Mouse (Mus musculus) brain, adult 2 months (tissue): ENCODE data around the gene Hist1h2bk.

Experiments
- DNase-seq: peaks from one replicate; pipeline ENCODE4 v3.0.0; 2011; ENCODE audit warnings: low read depth, low spot score

Hist1h2bk gene

DNA sequence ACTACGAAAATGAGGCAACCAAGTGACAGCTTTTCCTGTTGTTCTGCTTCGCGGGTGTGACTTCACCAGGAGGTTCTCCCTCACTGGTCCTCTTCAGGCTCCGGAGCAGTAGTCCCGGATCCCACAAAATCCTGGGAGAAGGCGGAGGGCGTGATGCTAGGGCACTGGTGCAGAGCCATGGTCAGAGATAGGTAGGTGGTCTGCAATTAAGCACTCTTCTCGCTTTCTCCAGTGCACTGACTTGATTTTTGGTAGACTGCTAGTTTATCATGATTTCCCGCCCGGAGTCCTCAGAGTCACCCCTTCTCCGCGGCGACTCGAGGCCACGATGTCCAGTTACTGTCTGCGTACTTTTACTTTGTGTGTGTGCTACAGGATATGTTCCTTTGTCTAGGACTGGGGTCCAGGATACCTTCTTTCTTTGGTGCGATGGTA is 21.2 kb upstream of the Hist1h2bk start:
- DNase-seq = no peak

GRCm38 (mm10) chr13:22015479-22016450 is 19.9 kb upstream of the Hist1h2bk start:
- DNase-seq = peak; percentile 74

GRCm38 (mm10) chr13:22019934-22020835 is 15.5 kb upstream of the Hist1h2bk start:
- DNase-seq = no peak

DNA sequence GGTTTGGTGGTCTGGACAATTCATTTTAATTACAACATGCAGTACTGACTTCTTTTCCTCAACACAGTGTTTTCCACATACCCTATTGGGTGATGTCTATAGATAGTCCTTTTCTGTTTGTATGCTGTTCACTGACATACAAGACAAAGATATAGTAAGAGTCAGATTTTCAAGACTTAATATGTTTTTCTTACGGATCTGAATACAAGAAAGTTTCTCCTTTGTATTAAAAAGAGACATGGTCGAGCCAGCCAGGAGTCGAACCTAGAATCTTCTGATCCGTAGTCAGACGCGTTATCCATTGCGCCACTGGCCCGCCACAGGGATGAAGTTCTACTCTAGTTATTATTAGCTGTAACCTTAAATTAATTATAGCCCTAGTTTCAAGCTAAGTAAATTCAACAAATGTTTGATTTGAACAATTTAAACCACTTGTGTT is 14.8 kb upstream of the Hist1h2bk start:
- DNase-seq = peak; percentile 20

DNA sequence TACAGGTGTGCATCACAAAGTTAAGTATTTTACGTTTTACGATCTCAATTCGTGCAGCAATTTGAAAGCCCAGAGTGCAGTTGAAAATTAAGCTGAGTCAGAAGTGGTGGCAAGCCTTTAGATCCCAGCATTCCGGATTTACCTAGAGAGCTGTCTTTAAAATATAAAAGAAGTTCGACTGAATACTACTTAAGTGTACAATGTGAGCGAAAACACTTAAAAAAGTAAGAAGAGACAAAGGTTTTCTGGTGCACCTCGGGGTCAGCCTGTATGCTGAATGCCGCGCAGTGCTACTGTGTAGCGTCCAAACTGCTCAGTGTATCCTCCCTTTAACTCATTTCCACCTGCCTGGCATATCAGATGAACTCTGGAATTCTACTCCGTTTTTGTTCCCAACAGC is 14.1 kb upstream of the Hist1h2bk start:
- DNase-seq = no peak

DNA sequence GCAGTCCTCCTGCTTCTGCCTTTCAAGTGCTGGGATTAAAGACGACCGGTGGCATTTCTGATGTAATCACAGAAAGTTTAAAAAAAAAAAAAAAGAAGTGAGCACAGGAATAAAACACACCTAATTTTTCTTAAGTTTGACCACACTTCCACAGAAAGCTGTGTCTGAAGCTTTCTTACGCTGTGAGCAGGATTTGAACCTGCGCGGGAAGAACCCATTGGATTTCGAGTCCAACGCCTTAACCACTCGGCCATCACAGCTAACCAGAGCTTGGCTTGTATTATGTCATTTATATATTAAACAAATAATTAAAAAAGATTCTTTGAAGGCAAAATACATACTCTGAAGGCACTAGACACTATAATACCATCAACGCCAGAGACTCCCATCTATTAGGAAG is 13.4 kb upstream of the Hist1h2bk start:
- peak; percentile 85 for DNase-seq

DNA sequence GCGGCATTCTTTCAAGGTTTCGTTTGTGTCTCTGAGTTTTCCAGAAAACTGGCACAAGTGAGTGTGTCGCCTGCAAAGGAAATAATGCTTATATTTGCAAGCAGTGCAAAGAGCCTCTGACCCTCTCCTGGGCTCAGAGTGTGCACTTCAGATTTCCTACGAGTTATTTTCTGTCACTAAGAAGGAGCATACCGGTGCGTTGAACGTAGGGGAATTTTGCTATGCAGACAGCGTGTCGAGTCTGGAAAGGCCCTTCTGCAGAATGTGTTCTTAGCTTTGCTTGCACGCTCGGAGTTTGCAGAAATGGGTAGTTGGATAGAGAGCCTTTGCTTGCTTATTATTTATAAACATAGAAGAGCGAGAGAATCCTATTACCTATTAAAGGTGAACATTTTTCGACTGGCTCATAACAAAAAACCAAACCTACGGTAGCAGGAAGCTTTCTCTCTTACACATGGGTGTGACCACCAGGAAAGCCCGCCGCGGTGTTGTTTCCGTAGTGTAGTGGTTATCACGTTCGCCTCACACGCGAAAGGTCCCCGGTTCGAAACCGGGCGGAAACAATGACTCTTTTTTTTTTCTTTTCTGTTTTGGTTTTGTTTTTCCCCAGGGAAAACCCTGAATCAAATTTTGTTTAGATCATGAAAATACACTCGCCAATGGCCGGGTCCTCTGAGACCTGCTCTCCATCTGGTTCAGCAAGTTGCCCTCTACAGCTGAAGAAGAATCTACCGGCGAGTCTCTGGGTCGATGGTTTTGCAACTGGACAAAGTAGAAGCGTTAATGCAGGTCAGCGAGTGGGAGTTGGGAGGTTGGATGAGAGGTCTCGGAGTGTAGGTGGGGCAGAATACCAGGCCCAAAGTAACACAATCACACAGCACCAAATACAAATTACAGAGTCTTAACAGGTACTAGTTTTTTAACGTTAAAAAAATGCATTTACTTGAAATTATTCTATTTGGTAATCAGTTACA is 9.3 kb upstream of the Hist1h2bk start:
- peak; percentile 79 for DNase-seq

DNA sequence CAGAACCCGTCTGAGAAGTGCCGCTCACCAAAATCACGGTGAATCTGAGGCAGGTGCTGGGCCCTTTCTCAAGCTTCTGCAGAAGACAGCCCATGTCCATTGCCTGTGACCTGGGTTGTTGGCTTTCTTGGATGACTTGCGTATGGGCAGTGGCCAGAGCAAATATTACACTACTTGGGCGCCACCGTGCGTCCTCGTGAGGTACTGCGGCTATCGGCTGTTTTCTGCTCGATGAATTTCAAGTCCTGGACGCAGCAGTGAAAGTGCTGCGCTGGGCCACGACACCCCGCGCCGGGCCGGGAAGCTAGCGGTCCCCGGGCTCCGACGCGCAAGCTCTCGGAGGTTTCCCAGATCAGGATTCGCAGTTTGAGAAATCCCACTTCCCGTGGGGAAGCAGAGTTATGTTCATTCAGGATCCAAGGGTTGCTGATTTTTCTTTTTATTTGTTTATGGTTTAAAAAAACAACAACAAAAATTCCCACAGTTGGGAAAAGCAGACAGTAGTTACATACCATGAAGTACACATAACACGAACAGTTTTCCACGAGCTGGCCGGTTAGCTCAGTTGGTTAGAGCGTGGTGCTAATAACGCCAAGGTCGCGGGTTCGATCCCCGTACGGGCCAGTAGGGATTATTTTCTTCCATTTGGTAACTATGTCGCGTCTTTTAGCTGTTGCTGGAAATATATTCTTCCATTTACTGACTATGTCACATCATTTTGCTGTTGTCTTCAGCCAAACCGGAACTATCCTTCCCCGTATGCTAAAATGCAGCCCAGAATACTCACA is 6.8 kb upstream of the Hist1h2bk start:
- peak; percentile 95 for DNase-seq

- peak; percentile 42 for DNase-seq
Measured at GRCm38 (mm10) chr13:22029928-22030327, 5.7 kb upstream of the Hist1h2bk start.

DNA sequence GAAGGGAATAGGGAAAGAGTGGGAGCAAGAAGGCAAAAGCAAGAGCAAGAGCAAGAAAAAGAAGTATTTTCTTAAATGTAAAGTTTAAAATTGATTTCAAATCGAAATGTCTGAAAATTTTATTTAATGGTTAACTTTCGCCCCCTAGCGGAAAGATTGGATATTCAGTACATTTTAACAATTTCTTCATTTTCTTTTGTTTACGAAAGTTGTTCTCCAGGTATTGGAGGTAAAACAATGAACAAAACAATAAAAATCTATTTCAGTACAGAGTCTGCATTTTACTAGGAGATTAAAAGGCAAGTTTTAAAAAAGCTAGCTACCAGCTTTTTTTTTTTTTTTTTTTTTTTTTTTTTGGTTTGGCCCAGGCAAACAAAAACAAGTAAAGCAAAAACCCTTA is 5.2 kb upstream of the Hist1h2bk start:
- peak; percentile 51 for DNase-seq

- no peak for DNase-seq
Measured at GRCm38 (mm10) chr13:22033741-22034442, 1.8 kb upstream of the Hist1h2bk start.

GRCm38 (mm10) chr13:22034443-22035266 is 1.0 kb upstream of the Hist1h2bk start:
- DNase-seq = no peak

DNA sequence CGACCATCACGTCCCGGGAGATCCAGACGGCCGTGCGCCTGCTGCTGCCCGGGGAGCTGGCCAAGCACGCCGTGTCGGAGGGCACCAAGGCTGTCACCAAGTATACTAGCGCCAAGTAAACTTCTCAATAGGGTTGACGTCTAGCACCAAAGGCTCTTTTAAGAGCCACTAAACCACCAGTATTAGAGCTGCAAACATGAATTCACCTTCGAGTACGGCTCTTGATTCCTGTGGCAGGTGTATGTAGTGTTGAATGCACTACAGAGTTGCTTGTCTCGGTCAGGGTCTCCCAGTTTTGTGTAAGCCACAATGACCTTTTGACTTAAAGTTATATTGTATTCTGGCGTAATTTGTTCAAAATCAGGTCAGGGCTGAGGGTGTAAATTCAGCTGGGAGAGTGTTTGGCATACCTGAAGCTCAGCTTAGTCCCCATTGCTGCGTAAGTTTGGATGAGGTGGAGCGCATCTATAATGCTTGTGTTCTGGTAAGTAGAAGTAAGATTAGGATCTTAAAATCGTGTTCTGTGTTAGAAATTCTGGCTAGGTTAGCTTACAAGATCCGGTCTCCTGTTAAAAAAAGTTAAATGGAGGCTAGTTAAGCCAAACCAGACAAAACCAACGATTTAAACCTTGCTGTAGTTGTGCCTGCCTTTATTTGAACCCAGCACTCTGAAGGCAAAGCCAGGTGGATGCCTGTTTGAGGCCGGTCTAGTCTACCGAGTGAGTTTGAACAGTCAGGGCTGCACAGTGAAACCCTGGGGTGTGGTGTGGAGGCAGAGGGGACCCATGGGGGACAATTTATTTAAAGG is 683 bp downstream of the Hist1h2bk start:
- DNase-seq = no peak

- no peak for DNase-seq
Measured at GRCm38 (mm10) chr13:22036986-22037385, 1.3 kb downstream of the Hist1h2bk start.

- DNase-seq = no peak
Measured at GRCm38 (mm10) chr13:22037415-22037814, 1.7 kb downstream of the Hist1h2bk start.

- no peak for DNase-seq
Measured at GRCm38 (mm10) chr13:22039364-22039763, 3.7 kb downstream of the Hist1h2bk start.

DNA sequence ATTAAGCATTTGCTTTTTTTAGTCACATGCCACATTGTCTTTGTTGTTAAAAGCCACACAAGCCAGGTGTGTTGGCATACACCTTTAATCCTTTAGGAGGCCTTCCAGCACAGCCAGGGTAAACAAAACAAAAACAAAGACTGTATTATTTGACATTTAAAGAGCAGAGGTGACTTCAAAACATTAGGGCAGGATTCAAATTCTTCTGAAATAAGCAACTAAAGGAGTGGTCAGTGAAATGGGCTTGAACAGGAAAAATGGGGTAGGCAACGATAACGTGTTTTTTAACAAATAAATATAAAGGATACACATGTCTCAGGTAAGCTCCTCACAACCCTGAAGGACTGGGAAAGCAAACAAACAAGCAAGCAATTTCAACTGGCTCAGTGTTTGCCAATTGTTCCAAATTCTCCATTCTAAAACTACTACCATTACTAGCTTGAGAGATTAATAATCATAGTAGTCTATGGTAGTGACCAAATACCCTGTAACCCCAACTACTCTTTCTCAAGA is 4.3 kb downstream of the Hist1h2bk start:
- DNase-seq = no peak
